Mouse (Mus musculus) heart, embryonic 12.5 days (tissue): ENCODE results near the gene Glrx2. TPM values are rescaled to one million over a fixed set of nuclear protein-coding genes. Genes with fewer than 3 reads are reported as not detected.

Experiments used
- ATAC-seq: fragments of 200-750 bp; cut with Nextera tagmentation; 2 replicates; pipeline ENCODE4 v1.8.0; 2017; ENCODE audit warnings: moderate TSS enrichment, moderate library complexity; ENCODE audit not compliant: insufficient number of reproducible peaks, low FRiP score
- H3K27ac ChIP-seq: fragments of 300-500 bp; sonication (generic); 2 replicates; pipeline ENCODE4 v1.5.1; 2016; ENCODE audit warnings: mild to moderate bottlenecking, moderate library complexity; ENCODE audit not compliant: poor library complexity, severe bottlenecking
- H3K27me3 ChIP-seq: fragments of 300-500 bp; sonication (generic); replicated peaks from 2 replicates; pipeline ENCODE4 v1.6.1; 2016; ENCODE audit warnings: mild to moderate bottlenecking, moderate library complexity
- H3K36me3 ChIP-seq: fragments of 300-500 bp; sonication (generic); 2 replicates; pipeline ENCODE4 v1.6.1; 2016; ENCODE audit warnings: mild to moderate bottlenecking, moderate library complexity
- H3K4me1 ChIP-seq: fragments of 300-500 bp; sonication (generic); replicated peaks from 2 replicates; pipeline ENCODE4 v1.6.1; 2016; ENCODE audit warnings: mild to moderate bottlenecking
- H3K4me2 ChIP-seq: fragments of 300-500 bp; sonication (generic); 2 replicates; pipeline ENCODE4 v1.6.1; 2016; ENCODE audit warnings: mild to moderate bottlenecking, moderate library complexity
- H3K4me3 ChIP-seq: fragments of 300-500 bp; sonication (generic); 2 replicates; pipeline ENCODE4 v1.5.1; 2016; ENCODE audit warnings: mild to moderate bottlenecking
- H3K9ac ChIP-seq: fragments of 300-500 bp; sonication (generic); 2 replicates; pipeline ENCODE4 v1.6.1; 2016; ENCODE audit warnings: mild to moderate bottlenecking, moderate library complexity
- H3K9me3 ChIP-seq: fragments of 300-500 bp; sonication (generic); replicated peaks from 2 replicates; pipeline ENCODE4 v1.6.1; 2016; ENCODE audit warnings: mild to moderate bottlenecking, moderate library complexity
- WGBS: fragments of 180-500 bp; shearing (Covaris S2); methylation state at CpG from one replicate; pipeline ENCODE4 v1.1.7; 2016; 5-methylcytosine and 5-hydroxymethylcytosine counted together
- polyA plus RNA-seq: library from polyadenylated mRNA; unstranded; fragments of >200 nt; fragmentation: Nextera tagmentation; extraction: Ambion mirVana; gene quantifications from 2 replicates; pipeline ENCODE4 v1.2.1, GENCODE M21; 2016

The Glrx2 gene
- polyA plus RNA-seq, 1 experiment from 2014 or later: 98.7 TPM

DNA sequence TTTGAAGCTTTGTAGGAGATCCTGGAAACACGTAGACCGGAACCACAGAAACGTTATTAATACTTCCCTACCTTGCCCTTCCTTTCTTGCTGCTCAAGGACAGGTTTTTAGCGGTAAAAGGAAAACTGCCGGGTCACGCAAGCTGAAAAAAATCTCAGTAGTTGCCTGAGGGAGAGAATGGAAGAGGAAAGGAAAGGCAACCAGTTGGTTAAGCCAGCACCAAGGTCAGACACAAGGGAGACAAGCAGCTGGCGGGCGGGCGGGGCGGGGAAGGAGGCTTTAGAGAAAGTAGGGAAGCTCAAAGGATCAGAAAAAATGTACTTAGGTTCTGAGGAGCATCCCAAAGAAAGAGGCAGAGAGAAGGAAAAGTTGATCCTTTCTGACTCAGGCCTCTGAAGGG is 29.7 kb downstream of the Glrx2 start:
- peaks cover 61% of the 10 kb centered on the region for H3K36me3 ChIP-seq

DNA sequence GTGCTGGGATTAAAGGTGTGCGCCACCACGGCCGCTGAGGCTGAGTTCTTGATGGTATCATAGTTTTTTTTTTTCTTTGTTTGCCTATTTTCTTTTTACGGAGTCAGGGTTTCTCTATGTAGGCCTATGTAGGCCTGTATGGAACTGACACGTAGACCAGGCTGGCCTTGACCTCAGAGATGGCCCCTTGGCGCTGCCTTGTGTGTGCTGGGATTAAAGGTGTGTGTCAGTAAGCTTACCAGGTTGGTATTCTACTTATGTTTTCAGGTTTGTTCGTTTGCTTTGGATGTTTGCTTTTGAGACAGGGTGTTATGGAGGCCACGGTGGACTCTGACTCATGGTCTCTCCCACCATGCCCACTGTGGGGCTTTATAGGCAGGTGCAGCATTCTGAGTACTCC is 46.0 kb downstream of the Glrx2 start:
- no peaks in the 10 kb centered on the region for H3K27me3 ChIP-seq
- no peaks in the 10 kb centered on the region for H3K4me1 ChIP-seq
- no peak overlapping the region for H3K9ac ChIP-seq
- no peak overlapping the region for H3K4me2 ChIP-seq
- no peak overlapping the region for H3K27ac ChIP-seq
- peaks cover 52% of the 10 kb centered on the region for H3K36me3 ChIP-seq
- no peak for ATAC-seq
- WGBS: 89% methylated on average over 8 of the region's 8 CpGs
- no peak overlapping the region for H3K4me3 ChIP-seq
- H3K9me3 ChIP-seq: no peaks in the 10 kb centered on the region

More for the DNA sequence above, 29.7 kb downstream of the Glrx2 start:
- H3K27me3 ChIP-seq: no peaks in the 10 kb centered on the region
- 89% methylated on average over 10 of the region's 10 CpGs for WGBS
- H3K9ac ChIP-seq: no peak overlapping the region
- no peak overlapping the region for H3K27ac ChIP-seq
- no peaks in the 10 kb centered on the region for H3K9me3 ChIP-seq
- no peak overlapping the region for H3K4me2 ChIP-seq
- no peak overlapping the region for H3K4me3 ChIP-seq
- H3K4me1 ChIP-seq: 0 out of 2 replicates have a peak, but pooled peaks cover 1% of the 10 kb centered on the region
- no peak for ATAC-seq

DNA sequence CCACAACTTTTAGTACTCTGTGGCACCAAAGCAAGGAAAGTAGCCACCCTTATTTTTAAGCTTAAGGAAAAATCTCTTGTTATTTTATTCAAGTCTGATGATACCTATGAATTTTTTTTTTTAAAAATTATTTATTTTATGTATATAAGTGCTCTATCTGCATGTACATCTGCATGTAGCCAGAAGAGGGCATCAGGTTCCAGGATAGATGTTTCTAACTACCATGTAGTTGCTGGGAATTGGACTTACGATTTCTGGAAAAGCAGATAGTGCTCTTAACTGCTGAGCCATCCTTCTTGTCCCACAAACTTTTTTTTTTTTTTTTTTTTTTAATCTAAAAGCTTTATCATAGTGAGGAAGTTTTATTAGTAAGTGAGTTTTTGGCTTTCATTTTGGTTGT is 48.3 kb downstream of the Glrx2 start:
- H3K4me2 ChIP-seq: no peak overlapping the region
- WGBS: 61% methylated on average over 1 of the region's 1 CpGs
- peaks cover 35% of the 10 kb centered on the region for H3K36me3 ChIP-seq
- no peaks in the 10 kb centered on the region for H3K9me3 ChIP-seq
- no peak overlapping the region for H3K27ac ChIP-seq
- no peak overlapping the region for H3K4me3 ChIP-seq
- ATAC-seq: no peak
- no peaks in the 10 kb centered on the region for H3K4me1 ChIP-seq
- no peak overlapping the region for H3K9ac ChIP-seq
- no peaks in the 10 kb centered on the region for H3K27me3 ChIP-seq

DNA sequence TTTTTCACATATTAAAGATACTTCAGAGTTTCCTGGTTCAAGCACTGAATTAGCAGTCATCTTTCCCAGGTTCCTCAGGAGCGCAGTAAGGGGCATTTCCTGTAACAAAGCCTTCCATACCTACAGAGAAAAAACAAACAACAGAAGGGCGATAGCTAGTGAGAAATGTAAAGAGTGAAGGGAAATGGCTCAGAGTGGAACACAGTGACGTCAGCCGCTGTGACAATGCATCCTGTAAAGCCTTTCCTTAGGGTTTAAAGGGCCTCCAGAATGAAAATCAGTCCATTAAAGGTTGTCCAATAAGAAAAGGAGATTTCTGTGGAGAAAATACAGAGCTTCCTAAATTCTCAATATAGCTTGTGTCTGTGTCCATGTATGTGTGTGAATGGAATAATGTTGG is 49.7 kb downstream of the Glrx2 start:
- 69% methylated on average over 4 of the region's 4 CpGs for WGBS
- Histone ChIP-seq H3K4me2 (no peak overlapping the region), H3K4me3 (no peak overlapping the region), H3K4me1 (no peaks in the 10 kb centered on the region), H3K27me3 (no peaks in the 10 kb centered on the region), H3K36me3 (peaks cover 36% of the 10 kb centered on the region), H3K9ac (no peak overlapping the region), H3K27ac (no peak overlapping the region), H3K9me3 (no peaks in the 10 kb centered on the region)
- no peak for ATAC-seq

DNA sequence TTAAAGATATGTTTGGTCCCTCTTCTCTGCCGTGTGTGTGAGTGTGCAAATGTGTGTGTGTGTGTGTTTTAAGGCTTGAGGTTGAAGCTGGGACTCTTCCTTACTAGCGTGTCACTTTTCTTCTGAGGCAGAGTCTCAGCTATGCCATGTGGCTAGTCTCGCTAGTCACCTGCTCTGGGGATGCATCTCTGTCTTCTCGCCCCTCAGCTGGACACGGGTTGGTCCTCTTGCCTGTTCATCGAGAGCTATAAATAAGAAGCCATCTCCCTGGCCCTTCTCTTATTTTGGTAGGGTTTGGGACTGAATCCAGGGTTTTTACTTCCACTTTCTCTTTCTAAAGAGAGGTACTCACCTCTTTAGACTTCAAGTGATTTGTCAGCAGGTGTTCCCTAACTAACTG is 50.1 kb downstream of the Glrx2 start:
- H3K4me1 ChIP-seq: no peaks in the 10 kb centered on the region
- no peaks in the 10 kb centered on the region for H3K9me3 ChIP-seq
- no peaks in the 10 kb centered on the region for H3K27me3 ChIP-seq
- peaks cover 31% of the 10 kb centered on the region for H3K36me3 ChIP-seq
- no peak overlapping the region for H3K9ac ChIP-seq
- no peak overlapping the region for H3K27ac ChIP-seq
- ATAC-seq: no peak
- no peak overlapping the region for H3K4me2 ChIP-seq
- WGBS: 90% methylated on average over 6 of the region's 6 CpGs
- H3K4me3 ChIP-seq: no peak overlapping the region

DNA sequence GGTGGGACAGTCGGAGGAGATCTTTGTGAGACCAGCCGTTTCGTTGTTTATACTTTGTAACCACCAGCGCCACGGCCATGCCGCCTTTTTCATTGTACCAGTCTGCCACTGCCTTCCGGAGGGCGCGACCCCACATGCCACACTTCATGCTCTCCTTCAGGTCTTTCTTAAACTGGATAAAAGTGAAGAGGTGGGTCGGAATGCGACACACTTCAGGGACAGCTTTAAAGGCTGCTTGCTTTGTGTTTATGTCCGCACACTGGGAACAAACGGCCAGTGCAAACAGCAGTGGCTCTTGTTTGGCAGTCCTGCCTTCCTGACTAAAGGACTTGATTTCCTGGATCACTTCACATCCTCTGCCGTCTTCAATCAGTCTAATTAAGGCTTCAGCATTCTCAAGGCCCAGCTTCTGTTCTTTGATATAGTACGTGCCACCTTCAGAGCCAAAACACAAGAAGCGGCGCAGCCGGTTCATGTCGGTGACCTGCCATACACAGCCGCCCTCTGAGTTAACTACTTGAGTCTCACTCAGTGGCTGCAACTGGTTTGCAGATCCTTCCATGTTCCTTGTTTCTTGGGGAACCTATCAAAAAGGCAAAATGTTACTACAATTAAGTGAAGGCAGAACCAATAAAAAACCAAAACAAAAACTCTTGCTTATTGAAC is 54.4 kb downstream of the Glrx2 start:
- Histone ChIP-seq H3K9ac (no peak overlapping the region), H3K9me3 (no peaks in the 10 kb centered on the region), H3K4me1 (peaks cover 14% of the 10 kb centered on the region), H3K4me2 (no peak overlapping the region), H3K36me3 (peaks cover 23% of the 10 kb centered on the region), H3K4me3 (no peak overlapping the region), H3K27me3 (no peaks in the 10 kb centered on the region), H3K27ac (no peak overlapping the region)
- ATAC-seq: no peak
- 85% methylated on average over 20 of the region's 20 CpGs for WGBS

DNA sequence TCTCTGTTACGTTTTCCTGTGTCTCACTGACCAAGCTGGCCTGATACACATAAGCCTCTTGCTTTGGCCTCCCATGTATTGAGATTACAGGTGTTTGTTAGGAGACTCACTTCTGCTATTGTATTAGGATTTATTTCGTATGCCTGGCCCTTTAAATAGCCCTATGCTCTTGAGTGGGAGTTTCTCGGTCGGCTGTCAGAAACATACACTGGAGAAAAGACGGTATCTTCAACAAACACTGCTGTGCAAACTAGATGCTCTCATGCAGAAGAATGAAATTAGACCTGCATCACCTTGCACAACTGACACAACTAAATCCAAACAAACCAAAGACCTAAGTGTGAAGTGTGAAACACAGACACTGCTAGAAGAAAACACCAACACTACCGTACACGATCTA is 56.9 kb downstream of the Glrx2 start:
- no peak for ATAC-seq
- H3K9ac ChIP-seq: no peak overlapping the region

DNA sequence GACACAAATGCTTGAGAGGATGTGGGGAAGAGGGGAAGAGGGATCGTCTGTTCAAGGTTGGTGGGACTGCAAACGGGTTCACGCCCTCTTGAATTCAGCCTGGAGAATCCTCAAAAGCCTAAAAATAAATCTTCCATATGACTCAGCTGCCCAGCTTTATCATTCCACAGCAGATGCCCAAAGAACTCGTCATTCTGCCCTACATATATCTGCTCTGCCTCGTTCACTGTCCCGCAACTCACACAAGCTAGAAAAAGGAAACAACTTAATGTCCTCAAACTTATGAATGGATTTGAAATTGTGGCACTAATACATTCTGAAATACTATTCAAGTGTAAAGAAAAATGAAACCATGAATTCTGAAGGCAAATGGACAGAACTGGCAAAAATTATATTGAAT is 57.8 kb downstream of the Glrx2 start:
- Histone ChIP-seq H3K36me3 (peaks cover 12% of the 10 kb centered on the region; the same call in 1 of the 2 replicates), H3K4me1 (peaks cover 20% of the 10 kb centered on the region), H3K4me2 (peak overlapping the region; percentile 39; the same call in 1 of the 2 replicates), H3K27ac (no peak overlapping the region), H3K4me3 (no peak overlapping the region), H3K27me3 (no peaks in the 10 kb centered on the region), H3K9me3 (no peaks in the 10 kb centered on the region), H3K9ac (no peak overlapping the region)
- 27% methylated on average over 6 of the region's 6 CpGs for WGBS
- ATAC-seq: no peak

More for the DNA sequence above, 56.9 kb downstream of the Glrx2 start:
- Histone ChIP-seq H3K4me2 (peak overlapping the region; percentile 33; the same call in 1 of the 2 replicates), H3K27me3 (no peaks in the 10 kb centered on the region), H3K9me3 (no peaks in the 10 kb centered on the region), H3K4me1 (peaks cover 14% of the 10 kb centered on the region), H3K36me3 (peaks cover 12% of the 10 kb centered on the region; the same call in 1 of the 2 replicates), H3K4me3 (no peak overlapping the region), H3K27ac (no peak overlapping the region)
- WGBS: 62% methylated on average over 7 of the region's 7 CpGs

DNA sequence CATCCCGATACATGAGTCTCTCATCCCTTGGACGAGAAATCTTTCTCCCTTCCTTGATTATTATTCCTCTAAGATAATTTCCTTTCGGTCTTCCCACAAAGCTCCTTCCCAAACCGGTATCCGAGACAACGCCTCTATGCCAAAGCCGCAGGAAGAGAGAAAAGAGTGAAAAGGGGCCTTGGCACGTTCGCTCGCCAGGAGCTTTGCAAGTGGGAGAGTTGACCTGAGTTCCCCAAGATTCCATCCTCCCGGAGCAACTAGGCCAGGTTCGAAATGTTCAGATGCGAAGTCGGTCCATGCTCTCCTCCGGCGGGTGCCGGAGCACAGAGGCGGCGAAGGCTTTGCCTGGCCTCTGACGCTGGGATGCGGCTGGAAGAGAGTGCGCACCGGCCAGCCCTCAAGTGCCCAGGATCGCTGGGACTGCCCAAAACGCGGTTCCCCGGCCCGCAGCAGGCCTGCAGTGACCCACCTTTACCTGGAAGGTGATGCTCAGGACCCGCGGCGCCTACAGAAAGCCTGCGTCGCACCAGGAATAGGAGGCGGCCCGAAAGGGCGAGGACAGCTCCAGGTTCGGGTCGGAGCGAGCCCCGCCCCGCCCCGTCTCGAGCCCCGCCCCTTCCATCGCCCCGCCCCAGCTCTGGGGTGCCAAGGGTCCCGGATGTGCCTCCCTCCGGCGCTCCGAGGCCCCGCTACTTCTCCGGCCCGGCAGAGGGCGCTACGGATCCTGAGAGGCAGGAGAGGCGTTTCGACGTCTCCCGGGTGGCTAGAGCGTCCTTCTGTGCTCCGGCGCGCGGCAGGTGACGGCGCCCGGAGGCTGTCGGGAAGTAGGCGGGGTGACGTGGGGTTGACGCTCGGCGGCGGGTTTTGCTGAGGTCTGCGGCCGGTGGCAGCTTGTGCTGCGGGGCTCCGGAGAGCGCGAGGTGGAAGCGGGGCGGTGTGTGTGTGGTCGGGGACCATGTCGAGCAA is 60.6 kb downstream of the Glrx2 start, which contains the start of the genes Trove2 and Uchl5:
TSS of gene Trove2 (minus strand) at position 623 of the 966 bp plus-strand sequence.
TSS of gene Uchl5 (plus strand) at position 827 of the 966 bp plus-strand sequence.
- Histone ChIP-seq H3K27ac (peak within 1 kb of the TSS; percentile 83), H3K4me2 (peak within 1 kb of the TSS; percentile 90), H3K4me3 (peak within 1 kb of the TSS; percentile 99), H3K4me1 (peaks cover 20% of the 10 kb centered on the region), H3K9ac (peak within 1 kb of the TSS; percentile 99), H3K36me3 (no peaks in the 10 kb centered on the region), H3K27me3 (no peaks in the 10 kb centered on the region), H3K9me3 (no peaks in the 10 kb centered on the region)
- peak; percentile 98 for ATAC-seq
- under 1% methylated on average over 82 of the region's 84 CpGs for WGBS

DNA sequence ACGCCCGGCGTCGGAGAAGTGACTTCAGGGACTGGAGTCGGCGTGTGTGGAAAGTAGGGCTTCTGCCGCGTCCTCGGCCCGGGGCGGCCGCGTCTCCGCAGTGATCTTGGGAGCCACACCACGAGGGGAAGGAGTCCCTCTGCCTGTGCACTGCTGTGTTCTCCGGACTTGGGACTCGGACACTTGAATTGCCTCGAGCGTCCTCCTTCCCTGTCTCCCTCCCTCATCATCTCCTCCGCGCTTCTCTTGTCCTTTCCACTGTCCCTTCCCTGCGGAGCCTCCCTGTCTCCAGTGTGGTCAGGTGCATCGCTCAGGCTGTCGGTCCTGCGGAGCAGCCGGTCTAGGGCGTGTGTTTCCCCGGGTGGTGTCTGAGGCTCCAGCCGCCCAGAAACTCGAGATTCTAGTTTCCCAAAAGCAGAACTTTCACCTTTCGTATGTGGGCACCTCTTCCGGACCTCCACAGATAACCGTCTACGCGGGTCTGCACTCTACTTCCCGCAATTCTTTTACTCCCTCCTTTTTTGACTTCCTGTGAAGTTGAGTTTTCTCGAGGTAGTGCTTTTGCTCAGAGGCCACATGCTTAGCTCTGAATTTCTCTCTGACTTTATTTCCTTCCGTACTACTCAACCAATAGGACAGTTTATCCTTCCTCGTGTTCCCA is 61.5 kb downstream of the Glrx2 start:
- Histone ChIP-seq H3K27ac (peak overlapping the region; percentile 83), H3K4me1 (peaks cover 20% of the 10 kb centered on the region), H3K9ac (peak overlapping the region; percentile 99), H3K4me2 (peak overlapping the region; percentile 90), H3K4me3 (peak overlapping the region; percentile 99), H3K27me3 (no peaks in the 10 kb centered on the region), H3K9me3 (no peaks in the 10 kb centered on the region), H3K36me3 (no peaks in the 10 kb centered on the region)
- WGBS: under 1% methylated on average over 39 of the region's 39 CpGs
- peak; percentile 44 for ATAC-seq
